Mouse (Mus musculus) MEL (cell line): ENCODE measurements around the gene Papss1. TPM values are rescaled to one million over a fixed set of nuclear protein-coding genes. Genes with fewer than 3 reads are reported as not detected.

ENCODE experiments used
- DNase-seq: peaks from one replicate; pipeline ENCODE4 v3.0.0; 2011; ENCODE audit warnings: low read depth, low spot score
- H3K27ac ChIP-seq: 2 replicates; pipeline ENCODE4 v1.5.1; 2012; ENCODE audit warnings: low read depth, mild to moderate bottlenecking, control low read depth, low read length, moderate library complexity; ENCODE audit not compliant: control insufficient read depth
- H3K27me3 ChIP-seq, 2 experiments: fragments of 150-350 bp in 1 of 2; sonication (generic) in 1 of 2; 2 replicates each; pipeline ENCODE4 v1.6.1; 2012; ENCODE audit warnings: low read length in 2 of 2, mild to moderate bottlenecking in 2 of 2, improper control_type of control experiment in 1 of 2, moderate library complexity in 1 of 2; ENCODE audit not compliant: insufficient read depth in 2 of 2, control insufficient read depth in 1 of 2
- H3K36me3 ChIP-seq, 2 experiments: 2 replicates each; pipeline ENCODE4 v1.6.1; 2012 to 2014; ENCODE audit warnings: low read length in 2 of 2, improper control_type of control experiment in 1 of 2, inconsistent platforms in 1 of 2, mild to moderate bottlenecking in 1 of 2; ENCODE audit not compliant: insufficient read depth in 2 of 2, control insufficient read depth in 1 of 2
- H3K4me1 ChIP-seq, 2 experiments: fragments of 150-350 bp in 1 of 2; sonication (generic) in 1 of 2; 2 replicates each; pipeline ENCODE4 v1.6.1; 2012; ENCODE audit warnings: low read length in 2 of 2, improper control_type of control experiment in 1 of 2, mild to moderate bottlenecking in 1 of 2; ENCODE audit not compliant: insufficient read depth in 2 of 2, control insufficient read depth in 1 of 2
- H3K4me3 ChIP-seq, 2 experiments: fragments of 150-350 bp in 1 of 2; sonication (generic) in 1 of 2; 2 replicates each; pipeline ENCODE4 v1.5.1; 2012; ENCODE audit warnings: low read depth in 2 of 2, low read length in 2 of 2, mild to moderate bottlenecking in 2 of 2, moderate library complexity in 2 of 2, control low read depth in 1 of 2, improper control_type of control experiment in 1 of 2; ENCODE audit not compliant: control insufficient read depth in 1 of 2, insufficient read depth in 1 of 2
- H3K79me2 ChIP-seq: 2 replicates; pipeline ENCODE4 v1.6.1; 2012; ENCODE audit warnings: mild to moderate bottlenecking, low read length, moderate library complexity; ENCODE audit not compliant: control insufficient read depth, poor library complexity, insufficient read depth
- H3K9ac ChIP-seq: 2 replicates; pipeline ENCODE4 v1.6.1; 2012; ENCODE audit warnings: low read depth, mild to moderate bottlenecking, control low read depth, low read length, moderate library complexity; ENCODE audit not compliant: control insufficient read depth, poor library complexity, severe bottlenecking
- H3K9me3 ChIP-seq: fragments of 150-350 bp; sonication (generic); replicated peaks from 2 replicates; pipeline ENCODE4 v1.6.1; 2012; ENCODE audit warnings: mild to moderate bottlenecking, low read length, improper control_type of control experiment, moderate library complexity; ENCODE audit not compliant: insufficient read depth
- BHLHE40 ChIP-seq: IDR thresholded peaks from 2 replicates; pipeline ENCODE4 v1.6.1; 2012; ENCODE audit warnings: low read depth, mild to moderate bottlenecking, inconsistent platforms, low read length, improper control_type of control experiment, borderline replicate concordance
- CTCF ChIP-seq, 3 experiments: IDR thresholded peaks in 2 of 3; conservative IDR thresholded peaks in 1 of 3; 2 replicates each; pipeline ENCODE4 v1.5.1; 2011 to 2012; ENCODE audit warnings: low read length in 3 of 3, low read depth in 2 of 3, mild to moderate bottlenecking in 2 of 3, improper control_type of control experiment in 1 of 3, inconsistent platforms in 1 of 3, mixed read lengths in 1 of 3, moderate library complexity in 1 of 3; ENCODE audit not compliant: control insufficient read depth in 1 of 3, insufficient read depth in 1 of 3, poor library complexity in 1 of 3, severe bottlenecking in 1 of 3
- HCFC1 ChIP-seq: IDR thresholded peaks from 2 replicates; pipeline ENCODE4 v1.6.1; 2012; ENCODE audit warnings: low read depth, mild to moderate bottlenecking, inconsistent platforms, low read length, improper control_type of control experiment, moderate library complexity
- KAT2A ChIP-seq: conservative IDR thresholded peaks from 2 replicates; pipeline ENCODE4 v1.6.1; 2012; ENCODE audit warnings: low read depth, low read length, improper control_type of control experiment, inconsistent platforms
- MAX ChIP-seq: IDR thresholded peaks from 2 replicates; pipeline ENCODE4 v1.6.1; 2011; ENCODE audit warnings: low read length, improper control_type of control experiment
- MAZ ChIP-seq: IDR thresholded peaks from 2 replicates; pipeline ENCODE4 v1.6.1; 2012; ENCODE audit warnings: low read depth, mild to moderate bottlenecking, inconsistent platforms, low read length, improper control_type of control experiment
- MYC ChIP-seq: IDR thresholded peaks from 2 replicates; pipeline ENCODE4 v1.6.1; 2011; ENCODE audit warnings: low read depth, mild to moderate bottlenecking, low read length, improper control_type of control experiment, moderate library complexity
- NRF1 ChIP-seq: IDR thresholded peaks from 2 replicates; pipeline ENCODE4 v1.6.1; 2014; ENCODE audit warnings: low read depth, mild to moderate bottlenecking, inconsistent platforms, low read length, improper control_type of control experiment, moderate library complexity; ENCODE audit not compliant: poor library complexity, insufficient read depth, severe bottlenecking
- POLR2AphosphoS5 ChIP-seq: IDR thresholded peaks from 2 replicates; pipeline ENCODE4 v1.6.1; 2012; ENCODE audit warnings: low read depth, borderline replicate concordance, mild to moderate bottlenecking, inconsistent platforms, low read length, moderate library complexity, mixed read lengths
- RAD21 ChIP-seq: IDR thresholded peaks from 2 replicates; pipeline ENCODE4 v1.6.1; 2011; ENCODE audit warnings: mild to moderate bottlenecking, low read depth, low read length, improper control_type of control experiment
- SMC3 ChIP-seq: IDR thresholded peaks from 2 replicates; pipeline ENCODE4 v1.6.1; 2011; ENCODE audit warnings: low read depth, low read length, improper control_type of control experiment
- USF2 ChIP-seq, 2 experiments: IDR thresholded peaks; 2 replicates each; pipeline ENCODE4 v1.6.1; 2011 to 2012; ENCODE audit warnings: improper control_type of control experiment in 2 of 2, low read length in 2 of 2, borderline replicate concordance in 1 of 2, inconsistent platforms in 1 of 2, low read depth in 1 of 2, mild to moderate bottlenecking in 1 of 2; ENCODE audit not compliant: insufficient read depth in 1 of 2
- ZC3H11A ChIP-seq: IDR thresholded peaks from 2 replicates; pipeline ENCODE4 v1.6.1; 2012; ENCODE audit warnings: low read depth, mild to moderate bottlenecking, inconsistent platforms, low read length, improper control_type of control experiment
- ZNF384 ChIP-seq: IDR thresholded peaks from 2 replicates; pipeline ENCODE4 v1.6.1; 2012; ENCODE audit warnings: low read depth, mild to moderate bottlenecking, inconsistent platforms, low read length, improper control_type of control experiment
- polyA plus RNA-seq, 2 experiments: library from polyadenylated mRNA; stranded (reverse) in 1 of 2; unstranded in 1 of 2; fragments of >175 nt in 1 of 2; fragments of >200 nt in 1 of 2; gene quantifications; 2 replicates each; pipeline versions ENCODE4 v1.2.1 to v1.2.4; 2012; ENCODE audit warnings: low replicate concordance in 2 of 2, low read depth in 1 of 2; ENCODE audit not compliant: insufficient read length in 2 of 2, insufficient read depth in 1 of 2, missing spikeins in 1 of 2
- total RNA-seq: library from RNA; depleted of rRNA; stranded (reverse); fragments of 300-350 nt; gene quantifications from 2 replicates; pipeline ENCODE4 v1.2.3, GENCODE M21; 2012

Gene Papss1
- total and polyA plus RNA-seq, 3 experiments: 27.7 to 36.2 TPM; not detected in 1

- no peak for TF ChIP-seq BHLHE40
- no peak for TF ChIP-seq MAX
- TF ChIP-seq RAD21: no peak
- TF ChIP-seq KAT2A: no peak
These were observed 14.5 kb upstream of the Papss1 start for GRCm38 (mm10) chr3:131550046-131550445.

DNA sequence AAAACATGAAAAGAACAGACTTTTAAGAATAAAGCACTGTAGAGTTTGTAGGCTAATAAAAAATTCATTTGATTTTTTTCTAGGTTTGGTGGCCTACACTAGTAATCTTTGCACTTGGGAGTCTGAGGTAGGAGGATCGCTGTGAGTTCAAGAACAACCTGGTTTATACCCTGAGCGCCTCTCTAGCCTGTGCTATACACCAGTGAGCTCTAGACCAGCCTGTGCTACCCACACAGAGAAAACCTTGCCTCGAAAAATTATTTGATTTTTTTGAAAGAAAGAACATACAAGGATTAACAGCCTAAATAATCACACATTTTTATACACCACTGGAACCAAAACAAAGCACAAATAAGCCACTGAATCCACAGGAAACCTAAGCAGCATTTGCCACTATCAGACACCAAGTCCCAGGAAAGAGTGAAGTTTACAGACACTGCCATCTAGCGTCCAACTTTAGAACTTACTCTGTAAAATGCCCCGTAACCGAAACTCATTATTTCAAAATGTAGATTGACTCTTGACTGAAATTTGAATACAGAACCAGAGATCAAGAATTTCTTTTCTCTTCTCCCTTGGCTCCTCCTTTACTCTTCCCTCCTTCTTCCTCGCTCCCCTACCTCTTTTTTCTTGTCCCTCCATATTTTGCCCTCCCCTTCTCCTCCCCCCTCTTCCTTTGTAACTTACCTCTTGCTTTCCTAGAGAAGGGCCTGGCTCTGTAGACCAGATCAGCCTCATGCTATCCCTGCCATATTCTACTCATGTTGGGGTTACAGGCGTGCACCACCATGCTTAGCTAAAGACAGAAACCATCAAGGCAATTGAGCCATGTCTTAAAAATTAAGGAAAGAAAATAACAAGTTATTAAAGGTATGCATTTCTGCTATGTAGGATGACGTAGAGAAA is 12.0 kb upstream of the Papss1 start:
- Histone ChIP-seq H3K9me3 (no peaks in the 10 kb centered on the region), H3K36me3 (peaks cover 0 to 3% of the 10 kb centered on the region in 2 experiments; a peak in 1 of 4 replicates), H3K79me2 (no peaks in the 10 kb centered on the region), H3K27ac (no peak overlapping the region), H3K27me3 (no peaks in the 10 kb centered on the region), H3K4me1 (peaks cover 0 to 3% of the 10 kb centered on the region in 2 experiments; a peak in 2 of 4 replicates), H3K9ac (peak overlapping the region; percentile 56), H3K4me3 (peak overlapping the region; percentile 45 to 53; a peak in 3 of 4 replicates)
- no peak for TF ChIP-seq POLR2AphosphoS5
- peak; percentile 61 for TF ChIP-seq SMC3
- TF ChIP-seq MYC: no peak
- peak; percentile 46; the same call in 1 of the 2 replicates for TF ChIP-seq ZC3H11A
- TF ChIP-seq NRF1: no peak
- TF ChIP-seq ZNF384: 0 out of 2 replicates have a peak, but pooled peaks have one; percentile 8
- peak; percentile 33 to 78 (median 65) for TF ChIP-seq CTCF (IDR thresholded peaks at IDR 0.05 in 2 of 3, conservative IDR thresholded peaks at IDR 0.05 in 1 of 3; ENCODE audit: control insufficient read depth in 1 of 3, insufficient read depth in 1 of 3, low read depth in 2 of 3, low read length in 3 of 3, poor library complexity in 1 of 3, severe bottlenecking in 1 of 3)
- no peak for TF ChIP-seq USF2 (IDR thresholded peaks at IDR 0.05; ENCODE audit: borderline replicate concordance in 1 of 2, insufficient read depth in 1 of 2, low read depth in 1 of 2, low read length in 2 of 2)
- 0 out of 2 replicates have a peak, but pooled peaks have one; percentile 35 for TF ChIP-seq MAZ
- peak; percentile 71 for TF ChIP-seq RAD21
- TF ChIP-seq HCFC1: peak; percentile 30; the same call in 1 of the 2 replicates
- DNase-seq: peak; percentile 78

More at GRCm38 (mm10) chr3:131550046-131550445, 14.5 kb upstream of the Papss1 start:
- no peak overlapping the region for H3K9ac ChIP-seq
- peaks cover 0 to 3% of the 10 kb centered on the region in 2 experiments; a peak in 1 of 4 replicates for H3K36me3 ChIP-seq
- peaks cover 0 to 3% of the 10 kb centered on the region in 2 experiments; a peak in 2 of 4 replicates for H3K4me1 ChIP-seq
- no peaks in the 10 kb centered on the region for H3K79me2 ChIP-seq
- H3K27ac ChIP-seq: no peak overlapping the region
- H3K4me3 ChIP-seq: no peak overlapping the region
- no peak for DNase-seq
- H3K27me3 ChIP-seq: no peaks in the 10 kb centered on the region
- no peaks in the 10 kb centered on the region for H3K9me3 ChIP-seq
